Mouse (Mus musculus) mature B cell (primary cell): ENCODE measurements at regions not wholly inside any gene's neighbourhood (a gene's known extent, or its start where the extent isn't known, plus 50 kb on each side); places are given as distances from the start of the nearest gene placed in this dataset.

ENCODE experiments used
- in situ Hi-C: fragments of 300-500 bp; cut with MboI; formaldehyde crosslinking; loops from 2 replicates; pipeline ENCODE4 v1.14.3; 2019

DNA sequence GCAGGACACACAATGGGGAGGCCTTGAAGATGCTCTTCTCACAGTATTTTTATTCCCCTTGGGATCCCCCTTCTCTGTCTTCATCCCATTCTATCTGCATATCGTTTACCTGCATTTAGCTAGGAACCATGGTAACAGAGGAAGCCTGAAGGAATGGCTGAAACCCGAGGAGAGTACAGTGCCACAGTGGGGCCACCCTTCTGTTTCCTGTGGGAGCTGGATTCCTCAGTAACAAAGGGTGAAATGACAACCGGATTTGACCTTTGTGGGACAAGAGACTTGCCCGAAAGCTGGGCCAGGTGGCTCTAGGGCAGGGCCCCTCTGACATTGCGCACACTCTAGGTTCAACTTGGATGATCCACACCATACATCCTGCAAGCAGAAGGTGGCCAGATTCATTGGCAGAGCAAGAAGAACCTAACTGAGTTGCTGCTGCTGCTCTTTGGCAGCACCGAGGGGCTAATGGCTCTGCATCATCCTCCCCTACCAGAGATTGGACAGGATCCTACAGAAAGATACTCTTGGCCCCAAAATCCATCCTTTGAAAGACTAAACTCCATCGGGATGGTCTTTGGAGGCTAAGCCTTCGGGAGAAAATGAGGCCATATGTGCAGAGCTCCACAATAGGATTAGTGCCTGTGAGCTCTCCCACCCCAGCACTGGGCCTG lies 310.0 kb downstream of the Sox9 start:
- in situ Hi-C loops: no loop called here

DNA sequence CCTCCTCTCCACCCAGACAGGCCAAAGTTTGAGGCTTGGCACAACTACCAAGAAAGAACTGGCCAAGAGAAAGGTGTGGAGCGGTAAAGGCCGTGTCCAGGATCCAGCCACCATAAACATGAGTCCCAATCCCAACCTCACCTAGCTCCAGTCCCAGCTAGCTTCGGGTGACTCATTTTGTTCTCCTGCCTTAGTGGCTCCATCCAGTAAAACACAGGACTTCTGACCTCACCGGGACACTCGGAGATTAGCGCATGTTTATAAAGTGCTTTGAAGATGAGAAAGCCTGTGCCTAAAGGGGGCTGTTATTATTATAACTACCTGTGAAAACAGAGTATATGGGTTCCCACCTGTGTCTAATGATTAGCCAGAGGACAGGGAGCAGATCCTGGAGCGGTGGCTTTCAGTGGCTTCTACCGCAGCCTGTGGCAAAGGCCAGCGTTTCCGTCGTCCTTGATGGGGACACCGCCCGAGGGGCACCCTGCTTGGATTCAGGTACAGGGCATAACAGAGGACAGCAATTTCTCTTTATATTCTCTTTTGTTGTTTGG lies 311.9 kb downstream of the Sox9 start:
- in situ Hi-C loops: no loop called here

GRCm38 (mm10) chr11:113095625-113096024 lies 313.6 kb downstream of the Sox9 start:
- in situ Hi-C loops: no loop called here

- in situ Hi-C loops: no loop called here
These were observed 314.2 kb downstream of the Sox9 start for GRCm38 (mm10) chr11:113096209-113096608.

GRCm38 (mm10) chr11:113098360-113098759 lies 316.3 kb downstream of the Sox9 start:
- in situ Hi-C loops: no loop called here

GRCm38 (mm10) chr11:113100800-113101199 lies 318.8 kb downstream of the Sox9 start:
- in situ Hi-C loops: no loop called here

- in situ Hi-C loops: no loop called here
These were observed 319.5 kb downstream of the Sox9 start for GRCm38 (mm10) chr11:113101534-113101933.

DNA sequence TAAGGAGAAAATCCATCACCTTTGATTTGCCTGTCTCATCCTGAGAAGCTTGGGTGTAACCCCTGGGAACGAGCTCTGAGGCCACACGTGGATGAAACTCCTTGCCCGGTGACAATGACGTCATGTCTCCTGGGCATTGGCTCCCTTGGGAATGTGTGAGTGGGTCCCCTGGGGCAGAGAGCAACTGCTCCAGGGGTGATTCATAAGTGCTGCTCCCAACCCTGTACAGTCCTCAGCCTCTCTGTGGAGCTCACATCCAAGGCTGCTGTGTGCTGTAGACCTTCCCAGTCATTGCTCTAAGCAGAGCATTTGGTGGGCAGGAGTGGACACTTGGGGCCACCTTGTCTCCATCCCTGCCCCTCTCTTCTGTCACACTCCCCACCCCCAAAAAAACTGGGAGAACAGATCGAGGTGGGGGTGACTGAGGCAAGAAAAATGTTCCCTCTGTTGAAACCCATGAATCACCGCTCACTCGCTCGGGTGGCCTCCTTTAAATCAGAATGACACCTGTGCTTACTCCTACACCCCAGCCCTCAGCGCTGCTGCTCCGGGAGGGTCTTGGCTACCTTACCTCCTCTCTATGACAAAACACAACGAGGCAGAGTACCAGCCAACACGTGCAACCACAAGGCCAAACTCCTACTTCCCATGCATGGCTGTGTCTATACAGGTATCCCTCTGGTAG lies 321.3 kb downstream of the Sox9 start:
- in situ Hi-C loops: no loop called here

DNA sequence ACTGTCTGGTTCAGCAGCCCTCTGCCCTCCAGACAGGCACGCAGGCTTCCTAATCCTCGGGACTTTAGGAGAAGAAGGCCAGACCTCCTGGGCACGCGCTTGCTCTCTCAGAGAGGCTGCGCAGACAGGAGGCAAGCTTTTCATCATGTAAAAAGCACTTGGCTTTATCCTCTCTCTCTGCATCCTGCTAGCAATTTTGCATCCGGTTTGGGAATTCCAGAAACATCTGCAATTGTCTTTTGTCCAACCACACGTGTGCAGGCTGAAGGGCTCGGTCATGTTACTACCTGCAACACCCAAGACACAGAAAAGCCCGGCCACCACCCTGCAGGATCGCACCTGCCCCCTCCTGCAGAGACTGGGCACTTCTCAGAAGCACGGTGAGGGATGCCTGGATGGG lies 323.3 kb downstream of the Sox9 start:
- in situ Hi-C loops: no loop called here

DNA sequence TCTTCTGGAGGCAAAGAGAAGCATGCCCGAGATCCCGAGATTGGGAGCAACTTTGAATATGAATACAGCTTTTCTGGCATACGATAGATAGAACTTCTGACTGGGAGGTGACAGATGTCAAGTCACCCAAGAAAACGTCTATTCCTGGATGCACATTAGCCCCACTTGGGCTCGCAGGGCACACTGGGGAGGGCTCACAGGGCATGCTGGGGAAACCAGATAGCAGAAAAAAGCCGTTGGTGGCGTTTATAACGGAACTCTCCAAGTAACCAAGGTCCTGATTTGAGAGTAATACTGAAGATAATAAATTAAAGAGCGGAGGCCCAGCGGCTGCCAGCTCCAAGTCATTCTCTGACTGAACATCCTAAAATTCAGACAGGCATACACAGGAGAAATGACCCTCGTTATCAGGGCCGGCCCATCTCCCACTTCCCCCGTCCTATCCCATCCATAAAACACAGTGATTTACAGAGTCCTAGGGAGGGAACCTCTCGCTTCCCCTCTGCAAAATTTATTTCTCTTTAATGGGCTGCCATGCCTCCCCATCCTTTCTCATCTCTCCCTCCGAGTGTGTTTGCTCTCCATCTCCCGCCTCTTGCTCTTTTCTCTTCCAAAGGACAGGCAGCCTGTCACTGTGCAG lies 325.3 kb downstream of the Sox9 start:
- in situ Hi-C loops: no loop called here

GRCm38 (mm10) chr11:113107966-113108699 lies 326.1 kb downstream of the Sox9 start:
- in situ Hi-C loops: no loop called here

GRCm38 (mm10) chr11:113109096-113109495 lies 327.1 kb downstream of the Sox9 start:
- in situ Hi-C loops: no loop called here

GRCm38 (mm10) chr11:113113220-113113817 lies 331.3 kb downstream of the Sox9 start:
- in situ Hi-C loops: no loop called here

- in situ Hi-C loops: no loop called here
These were observed 335.3 kb downstream of the Sox9 start for GRCm38 (mm10) chr11:113117179-113117898.

DNA sequence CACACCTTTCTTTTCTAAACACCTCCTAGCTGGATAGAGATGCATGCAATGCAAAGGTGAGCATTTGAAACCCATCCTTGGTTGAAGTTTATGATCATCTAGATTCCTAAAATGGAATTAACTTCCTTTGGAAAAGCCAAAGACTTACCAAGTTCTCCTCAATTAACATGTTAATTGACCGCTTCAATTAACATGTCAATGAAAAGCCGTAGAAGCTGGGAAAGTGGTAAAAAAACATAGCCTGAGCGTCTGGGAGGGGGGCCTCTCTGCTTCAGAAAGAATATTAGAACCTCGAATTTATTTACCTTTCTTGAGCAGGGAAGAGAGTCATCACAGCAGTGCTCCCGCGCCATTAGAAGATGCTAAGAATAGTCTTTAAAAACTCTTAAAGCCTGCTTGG lies 338.5 kb downstream of the Sox9 start:
- in situ Hi-C loops: no loop called here

DNA sequence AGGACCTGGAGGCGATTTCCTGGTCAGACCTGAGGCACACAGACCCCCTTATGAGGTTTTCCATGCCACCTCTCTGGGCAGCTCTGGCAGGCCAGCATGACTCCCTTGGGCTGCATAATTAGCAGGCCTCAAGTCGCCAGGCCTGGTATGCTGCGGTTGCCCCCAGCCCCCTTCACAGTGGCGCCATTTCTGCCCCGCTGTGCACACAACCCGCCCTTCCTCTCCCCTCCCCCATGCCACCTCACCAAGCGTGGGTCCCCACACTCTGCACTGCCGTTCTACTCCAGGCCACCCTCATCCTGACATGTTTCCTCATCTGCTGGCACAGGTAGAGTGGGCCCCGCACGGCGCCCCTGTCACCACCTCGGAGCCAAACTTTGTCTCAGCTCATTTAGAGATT lies 339.3 kb downstream of the Sox9 start:
- in situ Hi-C loops: no loop called here

DNA sequence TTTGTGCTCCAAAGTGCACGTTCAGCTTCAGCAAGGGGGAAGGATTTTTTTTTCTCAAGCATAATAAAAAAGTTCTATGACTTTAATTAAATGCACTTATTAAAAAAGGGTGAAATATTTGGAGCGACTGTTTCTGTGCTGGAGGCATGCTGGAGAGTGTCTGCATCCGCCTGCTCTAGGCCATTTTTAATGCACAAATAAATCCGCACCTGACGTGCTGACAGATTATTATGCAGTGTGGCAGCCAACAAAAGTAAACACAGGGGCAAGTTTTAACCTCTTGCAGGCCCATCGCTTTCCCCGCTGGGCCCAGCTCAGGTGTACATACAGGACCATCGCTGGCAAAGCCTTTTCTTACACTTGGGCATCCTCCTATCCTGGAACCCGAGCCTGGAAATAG lies 340.1 kb downstream of the Sox9 start:
- in situ Hi-C loops: no loop called here

- in situ Hi-C loops: no loop called here
These were observed 340.9 kb downstream of the Sox9 start for GRCm38 (mm10) chr11:113122964-113123363.

- in situ Hi-C loops: no loop called here
These were observed 343.8 kb downstream of the Sox9 start for GRCm38 (mm10) chr11:113125832-113126231.

DNA sequence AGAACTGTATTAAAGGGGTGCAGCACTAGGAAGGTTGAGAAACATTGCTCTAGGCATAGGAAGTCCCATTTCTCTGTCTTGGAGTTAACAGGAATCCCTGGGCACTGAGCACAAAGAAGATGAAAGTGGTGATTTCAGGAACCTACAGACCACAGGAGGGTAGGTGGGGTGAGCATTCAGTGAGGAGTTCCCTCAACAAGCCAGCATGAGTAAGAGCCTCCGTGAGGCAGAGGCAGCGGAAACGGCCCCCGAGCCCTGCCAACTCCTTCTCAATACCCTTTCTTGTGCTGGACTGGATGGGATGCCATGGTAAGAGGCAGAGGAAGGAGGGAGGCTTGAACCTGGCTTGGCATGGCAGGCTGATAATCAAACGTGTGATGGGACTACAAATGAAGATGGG lies 347.2 kb downstream of the Sox9 start:
- in situ Hi-C loops: no loop called here

DNA sequence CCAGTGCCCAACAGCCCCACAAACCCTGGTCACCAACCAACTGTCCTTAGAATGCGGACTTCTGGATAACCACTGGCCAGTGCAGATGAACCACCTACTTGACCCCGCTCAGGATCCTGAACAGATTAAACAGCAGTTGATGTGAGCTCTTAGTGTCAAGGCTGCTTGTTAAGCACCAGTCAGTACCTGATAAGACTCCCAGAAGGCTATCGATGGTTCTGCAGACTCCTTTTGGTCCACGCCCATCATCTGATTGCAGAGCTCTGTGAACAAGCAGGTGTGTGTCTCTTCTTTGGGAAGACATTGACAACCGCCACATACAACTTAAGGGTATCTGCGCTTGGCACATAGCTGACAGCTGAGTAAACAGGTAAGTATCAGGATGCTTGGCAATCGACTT lies 348.0 kb downstream of the Sox9 start:
- in situ Hi-C loops: no loop called here
